Mouse (Mus musculus): Measurements from ENCODE around the gene Icam1. TPM values are rescaled to one million over a fixed set of nuclear protein-coding genes. Genes with fewer than 3 reads are reported as not detected.
A peak's percentile ranks its signal among the peaks of the same experiment; 100 is the strongest.

Gene Icam1
- 1 to 10 TPM; 2.0 to 2.6 TPM for total RNA-seq (2021)
- long read RNA-seq, partial matches to known transcripts: 0 of 2 reads
- long read RNA-seq, other reads (novel, unspliced or antisense): 0 of 2 reads

DNA sequence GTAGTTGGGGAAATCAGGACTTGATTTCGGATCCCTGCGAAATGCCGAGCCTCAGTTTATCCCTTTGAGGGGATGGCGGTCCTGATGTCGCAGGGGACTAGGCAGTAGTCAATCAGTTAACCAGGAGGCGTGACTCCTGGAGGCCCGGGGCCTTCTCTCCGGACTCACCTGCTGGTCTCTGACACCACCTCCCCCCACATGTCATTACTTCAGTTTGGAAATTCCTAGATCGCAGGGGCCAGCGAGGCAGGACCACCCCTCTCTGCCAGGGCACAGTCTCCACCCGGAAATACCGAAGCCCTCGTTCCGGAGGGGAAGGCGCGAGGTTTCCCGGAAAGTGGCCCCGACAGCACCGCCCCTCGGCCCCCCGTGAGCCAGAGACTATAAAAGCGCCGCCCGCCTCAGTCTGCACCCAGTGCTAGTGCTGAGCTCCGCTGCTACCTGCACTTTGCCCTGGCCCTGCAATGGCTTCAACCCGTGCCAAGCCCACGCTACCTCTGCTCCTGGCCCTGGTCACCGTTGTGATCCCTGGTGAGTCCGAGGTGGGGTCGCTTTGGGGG, at the start of gene Icam1:
Gene Icam1, plus strand, starts transcription at position 415 of the 560 bp plus-strand sequence.
- no peak for DNase-seq (ENCODE audit: low spot score in 2 of 2)

DNA sequence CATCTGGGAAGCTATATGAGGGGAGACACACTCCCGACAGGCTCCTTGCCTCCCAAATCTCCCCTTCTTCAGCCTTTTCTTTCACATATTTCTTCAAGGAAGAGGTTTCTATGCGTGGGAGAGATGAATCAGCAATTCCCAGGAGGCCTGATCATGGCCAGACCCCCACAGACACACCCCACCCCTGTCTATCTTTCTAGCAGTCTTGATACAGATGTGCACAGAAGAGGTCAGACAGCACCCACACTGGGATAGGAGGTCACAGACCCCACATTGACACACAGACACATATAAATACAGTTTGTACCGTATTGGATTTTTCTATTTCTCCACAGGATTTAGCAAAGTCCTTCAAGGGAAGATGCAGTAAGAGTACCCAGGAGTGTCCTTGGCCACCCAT, 49.8 kb upstream of the Icam1 start:
- no peak for DNase-seq (ENCODE audit: low spot score in 2 of 2)

- no peak for DNase-seq (ENCODE audit: low spot score in 2 of 2)
These were observed 49.0 kb upstream of the Icam1 start for GRCm38 (mm10) chr9:20966747-20967146.

GRCm38 (mm10) chr9:20971751-20972140, 44.0 kb upstream of the Icam1 start:
- DNase-seq (ENCODE audit: low spot score in 2 of 2): no peak

DNA sequence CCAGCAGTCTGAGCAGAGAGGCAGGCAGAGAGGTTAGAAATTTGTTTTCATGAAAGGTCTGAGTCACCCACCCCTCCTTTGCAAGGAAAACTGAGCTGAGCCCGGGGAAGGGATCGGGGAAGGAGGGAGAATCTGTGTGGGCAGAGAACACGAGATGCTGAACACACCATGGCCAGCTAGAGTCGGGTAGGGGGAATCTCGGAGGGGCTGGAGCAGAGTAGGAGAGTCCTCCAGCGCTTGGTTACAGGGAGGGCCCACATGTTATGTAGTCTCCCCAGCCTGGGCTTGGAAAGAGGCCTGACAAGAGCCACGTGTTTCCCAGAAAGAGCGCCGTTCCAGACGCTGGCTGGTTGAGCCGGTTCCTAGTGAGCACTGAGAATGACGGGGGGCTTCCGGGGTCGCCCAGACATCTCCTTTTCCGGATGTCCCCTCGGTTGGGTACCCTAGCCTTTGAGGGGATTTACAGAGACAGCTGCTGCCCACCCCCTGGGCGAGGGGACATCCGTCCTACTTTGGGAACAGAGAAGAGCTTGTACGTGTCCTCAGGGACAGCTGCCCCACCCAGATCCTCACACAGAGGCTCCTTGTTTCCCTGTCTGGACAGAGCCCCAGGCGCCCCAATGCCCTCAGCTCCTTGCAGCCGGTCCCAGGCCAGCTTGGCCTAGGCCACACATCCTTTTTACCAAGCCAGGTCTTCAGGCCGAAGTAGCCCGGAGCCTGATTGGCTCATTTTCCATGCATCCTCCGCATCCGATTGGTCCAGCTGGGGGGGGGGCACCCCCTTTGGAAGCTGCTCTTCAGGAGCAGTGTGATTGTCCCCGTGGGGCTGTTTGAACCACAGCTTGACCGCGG, 43.4 kb upstream of the Icam1 start:
- peak; percentile 37 to 69 for DNase-seq (ENCODE audit: low spot score in 2 of 2)

DNA sequence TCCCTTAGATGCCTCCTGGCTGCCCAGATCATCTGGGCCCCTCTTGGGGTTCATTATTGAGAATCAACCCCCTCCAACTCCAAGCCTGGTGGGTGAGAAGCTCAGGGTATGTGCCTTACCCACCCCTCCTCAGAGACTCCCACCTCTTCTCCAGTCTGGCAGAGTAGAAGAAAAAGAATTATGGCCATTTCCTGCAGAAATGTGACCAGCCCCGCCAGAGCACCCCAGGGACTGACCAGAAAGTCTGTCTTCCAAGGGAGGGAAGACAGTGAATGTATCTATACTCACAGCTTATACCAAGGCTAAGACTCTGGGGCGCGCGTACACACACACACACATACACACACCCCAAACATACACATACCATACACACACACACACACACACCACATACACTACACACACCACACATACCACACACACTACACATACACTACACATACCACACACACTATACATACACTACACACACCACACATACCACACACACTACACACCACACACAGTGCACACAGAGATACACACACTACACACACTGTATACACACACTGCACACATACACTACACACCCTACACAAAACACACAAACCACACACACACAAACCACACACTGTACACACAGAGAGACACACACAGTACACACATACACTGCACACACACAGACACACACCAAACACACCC, 42.6 kb upstream of the Icam1 start:
- DNase-seq (ENCODE audit: low spot score in 2 of 2): no peak

GRCm38 (mm10) chr9:20973682-20974075, 42.1 kb upstream of the Icam1 start:
- DNase-seq (ENCODE audit: low spot score in 2 of 2): no peak

- peak in 1 of 2 experiments; percentile 23 for DNase-seq (ENCODE audit: low spot score in 2 of 2)
These were observed 40.2 kb upstream of the Icam1 start for GRCm38 (mm10) chr9:20975431-20976215.

DNA sequence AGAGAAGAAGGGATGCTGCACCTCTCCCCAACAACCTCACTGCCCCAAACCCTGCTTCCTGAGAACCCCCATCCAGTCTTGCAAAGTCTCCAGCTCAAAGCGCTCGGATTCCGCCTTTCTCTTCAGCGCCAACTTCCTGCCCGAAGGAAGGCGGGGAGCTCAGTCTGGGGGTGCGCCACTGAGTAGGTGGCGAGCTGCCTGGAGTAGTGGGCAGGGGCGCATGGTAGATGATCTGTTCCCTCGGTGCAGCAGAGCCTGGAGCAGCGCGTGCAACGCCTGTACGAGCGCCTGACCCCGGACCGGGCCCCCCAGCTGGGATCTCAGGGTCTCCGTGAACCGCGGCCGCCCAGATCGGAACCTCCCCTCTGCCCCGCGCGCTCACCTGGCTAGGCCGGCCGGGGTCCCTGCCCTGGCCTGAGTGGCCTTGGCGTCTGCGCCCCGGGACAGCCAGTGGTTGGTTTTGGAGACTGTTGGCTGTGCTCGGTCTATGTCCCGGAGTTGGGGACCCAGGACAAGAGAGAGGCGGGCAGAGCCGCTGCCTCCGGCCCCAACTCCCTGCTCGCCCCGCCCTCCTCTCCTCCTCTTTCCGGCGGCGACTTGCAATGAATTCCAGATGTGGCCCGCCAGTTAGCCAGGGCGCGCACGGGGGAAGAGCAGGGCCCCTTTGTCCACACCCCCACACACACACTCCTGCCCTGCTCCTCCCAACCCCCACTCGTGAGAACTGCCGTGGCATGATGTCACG, 39.4 kb upstream of the Icam1 start, which contains the start of gene S1pr2:
Gene S1pr2, minus strand, starts transcription at position 566 of the 745 bp plus-strand sequence.
- peak in 1 of 2 experiments; percentile 42 for DNase-seq (ENCODE audit: low spot score in 2 of 2)

GRCm38 (mm10) chr9:20976961-20977689, 38.7 kb upstream of the Icam1 start:
- no peak for DNase-seq (ENCODE audit: low spot score in 2 of 2)

DNA sequence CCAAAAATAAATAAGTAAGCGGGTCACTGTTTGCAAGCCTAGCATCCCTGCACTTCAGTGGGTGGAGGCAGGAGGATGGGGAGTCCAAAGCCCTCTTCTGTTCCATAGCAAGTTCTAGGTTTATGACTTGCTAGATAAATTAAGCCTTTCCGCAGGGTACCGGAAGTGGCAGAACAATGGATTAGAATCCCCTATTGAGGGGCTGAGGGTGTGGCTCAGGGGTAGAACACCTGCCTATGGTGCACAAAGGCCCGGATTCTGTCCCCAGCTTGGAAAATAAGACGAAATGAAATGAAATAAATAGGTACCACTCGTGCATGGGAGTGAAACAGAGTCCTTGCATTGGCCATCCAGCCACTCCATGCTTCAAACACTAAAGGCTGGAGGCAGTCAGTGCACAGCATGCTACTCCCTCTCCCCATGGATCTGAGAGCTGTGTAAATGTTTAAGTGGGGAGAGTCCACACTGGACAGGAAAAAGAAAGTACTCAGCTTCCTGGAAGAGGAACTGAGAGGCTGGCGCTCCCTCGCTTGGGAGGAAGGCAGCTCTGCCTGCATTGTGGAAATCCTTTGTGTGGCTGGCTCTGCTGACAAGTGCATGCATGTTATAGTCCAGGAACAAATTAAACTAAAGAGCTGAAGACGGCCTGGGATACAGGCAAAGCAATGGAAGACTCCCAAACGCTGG, 37.2 kb upstream of the Icam1 start:
- no peak for DNase-seq (ENCODE audit: low spot score in 2 of 2)

DNA sequence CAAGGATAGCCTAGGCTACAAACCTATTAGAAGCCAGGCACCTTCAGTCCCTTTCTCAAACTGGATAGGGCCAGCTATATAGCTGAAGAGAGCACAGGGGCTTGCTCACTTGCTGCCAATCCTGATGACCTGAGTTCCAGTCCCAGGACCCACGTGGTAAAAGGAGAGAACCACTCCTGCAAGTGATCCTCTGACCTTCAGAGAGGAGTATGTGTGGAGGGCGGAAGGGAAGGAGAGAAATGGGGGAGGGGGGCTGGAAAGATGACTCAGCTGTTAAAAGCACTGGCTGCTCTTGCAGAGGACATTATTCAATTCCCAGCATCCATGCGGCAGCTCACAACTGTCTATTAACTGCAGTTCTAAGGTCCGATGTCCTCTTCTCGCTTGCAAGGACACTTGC, 36.6 kb upstream of the Icam1 start:
- DNase-seq (ENCODE audit: low spot score in 2 of 2): no peak

GRCm38 (mm10) chr9:20979769-20980168, 36.0 kb upstream of the Icam1 start:
- DNase-seq (ENCODE audit: low spot score in 2 of 2): no peak

GRCm38 (mm10) chr9:20982171-20982570, 33.6 kb upstream of the Icam1 start:
- no peak for DNase-seq (ENCODE audit: low spot score in 2 of 2)

GRCm38 (mm10) chr9:20983169-20983568, 32.6 kb upstream of the Icam1 start:
- DNase-seq (ENCODE audit: low spot score in 2 of 2): no peak

GRCm38 (mm10) chr9:20986952-20987686, 28.7 kb upstream of the Icam1 start:
- no peak for DNase-seq (ENCODE audit: low spot score in 2 of 2)

DNA sequence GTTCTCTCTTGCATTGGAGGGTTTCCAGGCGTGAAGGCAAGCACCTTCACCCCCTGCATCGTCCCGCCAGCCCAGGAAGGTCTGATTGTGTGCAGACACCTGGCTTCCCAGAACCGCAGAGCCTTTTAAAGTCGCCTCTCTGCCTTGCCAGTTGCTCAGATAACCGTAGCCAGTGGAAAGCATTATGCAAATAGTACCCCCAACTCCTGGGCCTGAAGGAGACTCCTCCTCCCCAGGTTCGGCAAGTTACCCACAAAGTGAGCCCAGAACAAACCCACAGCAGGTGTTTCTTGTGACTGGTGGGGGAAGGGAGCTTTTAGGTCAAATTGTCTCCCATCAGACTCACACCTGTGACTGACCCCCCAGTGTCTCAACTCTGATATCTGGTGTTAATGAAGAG, 27.8 kb upstream of the Icam1 start:
- DNase-seq (ENCODE audit: low spot score in 2 of 2): no peak

- no peak for DNase-seq (ENCODE audit: low spot score in 2 of 2)
These were observed 24.9 kb upstream of the Icam1 start for GRCm38 (mm10) chr9:20990861-20991260.
